Mouse (Mus musculus) thymus, adult 2 months (tissue): ENCODE measurements around the gene Zbtb48.

ENCODE experiments used
- CTCF ChIP-seq: fragments of 200-500 bp; IDR thresholded peaks from 2 replicates; pipeline ENCODE4 v1.5.1; 2012; ENCODE audit warnings: mild to moderate bottlenecking, control low read depth, low read length, moderate library complexity, borderline replicate concordance; ENCODE audit not compliant: control insufficient read depth, poor library complexity, insufficient read depth; ENCODE audit errors: extremely low read depth
- POLR2A ChIP-seq: fragments of 200-500 bp; IDR thresholded peaks from 2 replicates; pipeline ENCODE4 v1.6.1; 2012; ENCODE audit warnings: mild to moderate bottlenecking, low read length, control low read depth, moderate library complexity; ENCODE audit not compliant: control insufficient read depth, poor library complexity, insufficient read depth; ENCODE audit errors: extremely low read depth

GRCm38 (mm10) chr4:152044609-152045008 is 17.1 kb upstream of the Zbtb48 start:
- TF ChIP-seq POLR2A (no peak), CTCF (no peak)
